8 mouse cellular contexts compared by ENCODE assay signal in genomic region chr2:103796861-103797466, GRCm38 (mm10). TPM values are rescaled to one million over a fixed set of nuclear protein-coding genes. Genes with fewer than 3 reads are reported as not detected.
DNase-seq lines count a peak whose midpoint lies in the region; ATAC-seq lines count a peak whose summit lies in the region.

No protein-coding gene starts in this region.

- peak; percentile 24 for ATAC-seq in activated CD4-positive, CD25-positive, alpha-beta regulatory T cell, adult 4 months
- peak; percentile 45 for ATAC-seq in common myeloid progenitor, adult 5-6 weeks (replicated peaks; ENCODE audit: low read depth, poor library complexity, severe bottlenecking)
- peak; percentile 33 for ATAC-seq in inflammation-experienced regulatory T-cells, adult 6 months
- peak; percentile 50 for ATAC-seq in megakaryocyte progenitor cell, adult 5-6 weeks (replicated peaks; ENCODE audit: poor library complexity)

- DNase-seq in gastrocnemius, adult 8-10 months (ENCODE audit: low spot score in 2 of 2): peak; percentile 67 to 74
- peak; percentile 75 to 80 for DNase-seq in left cerebral cortex, postnatal 14 days (ENCODE audit: low spot score in 2 of 2)
- DNase-seq in right cerebral cortex, postnatal 10 days (ENCODE audit: low spot score in 2 of 2): peak; percentile 88 to 89
- peak; percentile 75 for DNase-seq in urinary bladder, postnatal 4 days (ENCODE audit: low spot score in 2 of 2)

- intact Hi-C loops in left cerebral cortex, postnatal 14 days (cut with DNase I): loop anchor here (5.0 to 10.0 kb wide), 3 partner anchors 35 to 198 kb away; partner anchors contain the start of gene Nat10

RNA-seq across cellular contexts. Expression of gene Caprin1, which starts 0.5 kb away (rescaled TPM):
- 100 to 1,000 TPM; 110 to 112 TPM for polyA plus RNA-seq in activated CD4-positive, CD25-positive, alpha-beta regulatory T cell, adult 4 months (2017; shearing (Covaris generic))
- total RNA-seq in common myeloid progenitor, adult 5-6 weeks (2017): 522 and 606 TPM in 2 replicates
- total RNA-seq in gastrocnemius, adult 8-10 months (2022): 10 to 100 TPM; 75.5 to 94.5 (median 78.7) TPM
- polyA plus RNA-seq in inflammation-experienced regulatory T-cells, adult 6 months (2017; shearing (Covaris generic)): 100 to 1,000 TPM in 1 of 3 experiments, 10 to 100 TPM in 2; 79.8 to 102 (median 98.3) TPM
- 100 to 1,000 TPM; 339 to 364 TPM for total RNA-seq in left cerebral cortex, postnatal 14 days (2021)
- 402 and 462 TPM in 2 replicates for total RNA-seq in megakaryocyte progenitor cell, adult 5-6 weeks (2015)
- total RNA-seq in megakaryocyte progenitor cell, adult 5-6 weeks (2017): 443 and 535 TPM in 2 replicates

RNA-seq across cellular contexts. Expression of gene Nat10, which starts 35.9 kb away (rescaled TPM):
- polyA plus RNA-seq in activated CD4-positive, CD25-positive, alpha-beta regulatory T cell, adult 4 months (2017; shearing (Covaris generic)): 10 to 100 TPM; 26.3 to 28.3 TPM
- 50.5 and 53.8 TPM in 2 replicates for total RNA-seq in common myeloid progenitor, adult 5-6 weeks (2017)
- total RNA-seq in gastrocnemius, adult 8-10 months (2022): 10 to 100 TPM; 13.7 to 16.7 (median 14.6) TPM
- polyA plus RNA-seq in inflammation-experienced regulatory T-cells, adult 6 months (2017; shearing (Covaris generic)): 10 to 100 TPM; 27.3 to 32.2 (median 29.9) TPM
- 10 to 100 TPM; 28.3 to 29.5 TPM for total RNA-seq in left cerebral cortex, postnatal 14 days (2021)
- total RNA-seq in megakaryocyte progenitor cell, adult 5-6 weeks (2015): 43.0 and 45.1 TPM in 2 replicates
- 63.1 and 66.3 TPM in 2 replicates for total RNA-seq in megakaryocyte progenitor cell, adult 5-6 weeks (2017)

Comparison
In these comparisons a context has a peak if more than half of its experiments do, and no peak if none do; other contexts are left out.
1. Peak in every context shown above with its lines: DNase-seq and ATAC-seq.